Mouse (Mus musculus): ENCODE results near the gene Hoxb1. TPM values are rescaled to one million over a fixed set of nuclear protein-coding genes. Genes with fewer than 3 reads are reported as not detected.

Gene Hoxb1
- total and polyA plus RNA-seq, 3 experiments, result not detected

GRCm38 (mm10) chr11:96345893-96346806, 19.4 kb upstream of the Hoxb1 start:
- Histone ChIP-seq H3K27ac (no peak overlapping the region), H3K9ac (ENCODE audit: low read depth, low read length) (peak overlapping the region; percentile 22), H3K36me3 (ENCODE audit: control insufficient read depth, insufficient read depth, low read length) (no peaks in the 10 kb centered on the region), H3K79me2 (replicated peaks; ENCODE audit: control insufficient read depth, insufficient read depth, low read length) (no peaks in the 10 kb centered on the region), H3K4me3 (peak overlapping the region; percentile 30), H3K27me3 (ENCODE audit: control insufficient read depth, insufficient read depth, low read length) (peaks cover 16% of the 10 kb centered on the region), H3K4me1 (ENCODE audit: control insufficient read depth, insufficient read depth, low read length) (no peaks in the 10 kb centered on the region)
- peak in 1 of 2 experiments; percentile 31 for DNase-seq
- 12% methylated on average over 45 of the region's 45 CpGs for WGBS
- intact Hi-C loops (cut with DNase I), result no loop called here
- no peak for TF ChIP-seq POLR2A (IDR thresholded peaks at IDR 0.05; ENCODE audit: insufficient read depth, low read depth, low read length)
- peak; percentile 44 for TF ChIP-seq CTCF (IDR thresholded peaks at IDR 0.05)
- TF ChIP-seq EP300 (IDR thresholded peaks at IDR 0.05; ENCODE audit: insufficient read depth, low read depth, low read length), result no peak

GRCm38 (mm10) chr11:96346916-96347520, 18.5 kb upstream of the Hoxb1 start:
- Histone ChIP-seq H3K36me3 (ENCODE audit: control insufficient read depth, insufficient read depth, low read length) (no peaks in the 10 kb centered on the region), H3K27ac (no peak overlapping the region), H3K4me3 (no peak overlapping the region), H3K27me3 (ENCODE audit: control insufficient read depth, insufficient read depth, low read length) (peaks cover 10% of the 10 kb centered on the region), H3K4me1 (ENCODE audit: control insufficient read depth, insufficient read depth, low read length) (no peaks in the 10 kb centered on the region), H3K79me2 (replicated peaks; ENCODE audit: control insufficient read depth, insufficient read depth, low read length) (no peaks in the 10 kb centered on the region), H3K9ac (ENCODE audit: low read depth, low read length) (no peak overlapping the region)
- 67% methylated on average over 5 of the region's 5 CpGs for WGBS
- intact Hi-C loops (cut with DNase I), result no loop called here
- DNase-seq, result no peak
- TF ChIP-seq CTCF (IDR thresholded peaks at IDR 0.05) (no peak), POLR2A (IDR thresholded peaks at IDR 0.05; ENCODE audit: insufficient read depth, low read depth, low read length) (no peak), EP300 (IDR thresholded peaks at IDR 0.05; ENCODE audit: insufficient read depth, low read depth, low read length) (no peak)

GRCm38 (mm10) chr11:96347717-96348116, 17.8 kb upstream of the Hoxb1 start:
- H3K36me3 ChIP-seq (ENCODE audit: control insufficient read depth, insufficient read depth, low read length), result no peaks in the 10 kb centered on the region
- 32% methylated on average over 4 of the region's 4 CpGs for WGBS
- H3K9ac ChIP-seq (ENCODE audit: low read depth, low read length), result no peak overlapping the region
- no peak overlapping the region for H3K27ac ChIP-seq
- peaks cover 9% of the 10 kb centered on the region for H3K27me3 ChIP-seq (ENCODE audit: control insufficient read depth, insufficient read depth, low read length)
- no peak for DNase-seq
- TF ChIP-seq POLR2A (IDR thresholded peaks at IDR 0.05; ENCODE audit: insufficient read depth, low read depth, low read length) (no peak), CTCF (IDR thresholded peaks at IDR 0.05) (no peak), EP300 (IDR thresholded peaks at IDR 0.05; ENCODE audit: insufficient read depth, low read depth, low read length) (no peak)
- no peaks in the 10 kb centered on the region for H3K4me1 ChIP-seq (ENCODE audit: control insufficient read depth, insufficient read depth, low read length)
- H3K4me3 ChIP-seq, result no peak overlapping the region
- intact Hi-C loops (cut with DNase I), result no loop called here
- H3K79me2 ChIP-seq (replicated peaks; ENCODE audit: control insufficient read depth, insufficient read depth, low read length), result no peaks in the 10 kb centered on the region

GRCm38 (mm10) chr11:96348141-96348928, 17.2 kb upstream of the Hoxb1 start:
- no peaks in the 10 kb centered on the region for H3K36me3 ChIP-seq (ENCODE audit: control insufficient read depth, insufficient read depth, low read length)
- H3K27ac ChIP-seq, result no peak overlapping the region
- peaks cover 13% of the 10 kb centered on the region for H3K27me3 ChIP-seq (ENCODE audit: control insufficient read depth, insufficient read depth, low read length)
- H3K79me2 ChIP-seq (replicated peaks; ENCODE audit: control insufficient read depth, insufficient read depth, low read length), result no peaks in the 10 kb centered on the region
- no peaks in the 10 kb centered on the region for H3K4me1 ChIP-seq (ENCODE audit: control insufficient read depth, insufficient read depth, low read length)
- WGBS, result 28% methylated on average over 21 of the region's 21 CpGs
- no peak for DNase-seq
- H3K4me3 ChIP-seq, result no peak overlapping the region
- TF ChIP-seq EP300 (IDR thresholded peaks at IDR 0.05; ENCODE audit: insufficient read depth, low read depth, low read length), result no peak
- no peak for TF ChIP-seq POLR2A (IDR thresholded peaks at IDR 0.05; ENCODE audit: insufficient read depth, low read depth, low read length)
- TF ChIP-seq CTCF (IDR thresholded peaks at IDR 0.05), result no peak
- intact Hi-C loops (cut with DNase I), result no loop called here
- no peak overlapping the region for H3K9ac ChIP-seq (ENCODE audit: low read depth, low read length)

- TF ChIP-seq CTCF (IDR thresholded peaks at IDR 0.05) (no peak), POLR2A (IDR thresholded peaks at IDR 0.05; ENCODE audit: insufficient read depth, low read depth, low read length) (no peak), EP300 (IDR thresholded peaks at IDR 0.05; ENCODE audit: insufficient read depth, low read depth, low read length) (no peak)
- no peak overlapping the region for H3K4me3 ChIP-seq
These were observed 16.6 kb upstream of the Hoxb1 start for GRCm38 (mm10) chr11:96348988-96349387.

More at GRCm38 (mm10) chr11:96348988-96349387, 16.6 kb upstream of the Hoxb1 start:
- Histone ChIP-seq H3K27ac (no peak overlapping the region), H3K79me2 (replicated peaks; ENCODE audit: control insufficient read depth, insufficient read depth, low read length) (no peaks in the 10 kb centered on the region), H3K27me3 (ENCODE audit: control insufficient read depth, insufficient read depth, low read length) (peaks cover 12% of the 10 kb centered on the region), H3K9ac (ENCODE audit: low read depth, low read length) (no peak overlapping the region), H3K36me3 (ENCODE audit: control insufficient read depth, insufficient read depth, low read length) (no peaks in the 10 kb centered on the region), H3K4me1 (ENCODE audit: control insufficient read depth, insufficient read depth, low read length) (no peaks in the 10 kb centered on the region)
- intact Hi-C loops (cut with DNase I), result no loop called here
- DNase-seq, result no peak
- WGBS, result 67% methylated on average over 3 of the region's 3 CpGs
